Mouse (Mus musculus) erythroblast, embryonic 14.5 days (primary cell): ENCODE measurements around the gene Ddx24.

Experiments used
- GATA1 ChIP-seq: IDR thresholded peaks from 2 replicates; pipeline ENCODE4 v1.6.1; 2012; ENCODE audit warnings: low read length, inconsistent platforms, mixed read lengths
- TAL1 ChIP-seq: IDR thresholded peaks from 3 replicates; pipeline ENCODE4 v1.6.1; 2012; ENCODE audit warnings: low read length, inconsistent platforms, mixed read lengths

- TF ChIP-seq GATA1: no peak
- no peak for TF ChIP-seq TAL1
Measured at GRCm38 (mm10) chr12:103395486-103396275, 29.9 kb downstream of the Ddx24 start.
